Mouse (Mus musculus): ENCODE results near the gene Tbc1d30.

Gene Tbc1d30

GRCm38 (mm10) chr10:121310511-121311221 lies 40.4 kb downstream of the Tbc1d30 start:
- peak; percentile 84 to 89 for DNase-seq

GRCm38 (mm10) chr10:121309801-121310510 lies 41.1 kb downstream of the Tbc1d30 start:
- peak in 1 of 2 experiments; percentile 53 for DNase-seq

- DNase-seq, result peak in 1 of 2 experiments; percentile 10
These were observed 41.9 kb downstream of the Tbc1d30 start for GRCm38 (mm10) chr10:121309123-121309655.

GRCm38 (mm10) chr10:121305441-121305840 lies 45.6 kb downstream of the Tbc1d30 start:
- no peak for DNase-seq

GRCm38 (mm10) chr10:121303559-121303958 lies 47.5 kb downstream of the Tbc1d30 start:
- DNase-seq, result no peak

GRCm38 (mm10) chr10:121301868-121302267 lies 49.2 kb downstream of the Tbc1d30 start:
- no peak for DNase-seq

- no peak for DNase-seq
These were observed 50.4 kb downstream of the Tbc1d30 start for GRCm38 (mm10) chr10:121300659-121301058.

GRCm38 (mm10) chr10:121297054-121297701 lies 53.9 kb downstream of the Tbc1d30 start:
- DNase-seq, result no peak

- peak; percentile 23 to 30 for DNase-seq
These were observed 56.6 kb downstream of the Tbc1d30 start for GRCm38 (mm10) chr10:121294471-121294870.

GRCm38 (mm10) chr10:121293829-121294228 lies 57.2 kb downstream of the Tbc1d30 start:
- no peak for DNase-seq

GRCm38 (mm10) chr10:121291272-121291917 lies 59.7 kb downstream of the Tbc1d30 start:
- DNase-seq, result no peak

GRCm38 (mm10) chr10:121290682-121291078 lies 60.4 kb downstream of the Tbc1d30 start:
- peak in 1 of 2 experiments; percentile 34 for DNase-seq

- peak in 1 of 2 experiments; percentile 35 for DNase-seq
These were observed 61.0 kb downstream of the Tbc1d30 start for GRCm38 (mm10) chr10:121289970-121290681.

- no peak for DNase-seq
These were observed 68.2 kb downstream of the Tbc1d30 start for GRCm38 (mm10) chr10:121282926-121283325.

GRCm38 (mm10) chr10:121282436-121282835 lies 68.6 kb downstream of the Tbc1d30 start:
- DNase-seq, result no peak

GRCm38 (mm10) chr10:121280943-121281342 lies 70.1 kb downstream of the Tbc1d30 start:
- no peak for DNase-seq

GRCm38 (mm10) chr10:121277022-121277471 lies 74.0 kb downstream of the Tbc1d30 start:
- peak in 1 of 2 experiments; percentile 25 for DNase-seq

- DNase-seq, result no peak
These were observed 76.1 kb downstream of the Tbc1d30 start for GRCm38 (mm10) chr10:121274964-121275363.

- DNase-seq, result no peak
These were observed 80.1 kb downstream of the Tbc1d30 start for GRCm38 (mm10) chr10:121271002-121271401.

- no peak for DNase-seq
These were observed 82.3 kb downstream of the Tbc1d30 start for GRCm38 (mm10) chr10:121268771-121269170.

- DNase-seq, result no peak
These were observed 86.9 kb downstream of the Tbc1d30 start for GRCm38 (mm10) chr10:121264204-121264575.
